Mouse (Mus musculus): ENCODE measurements around the gene Hnrnpll. TPM values are rescaled to one million over a fixed set of nuclear protein-coding genes. Genes with fewer than 3 reads are reported as not detected.

Hnrnpll gene
- total and polyA plus RNA-seq, 2 experiments from 2014 or later, result 19.0 to 37.5 TPM

- Histone ChIP-seq H3K36me3 (replicated peaks; ENCODE audit: control insufficient read depth, insufficient read depth, low read length) (no peaks in the 10 kb centered on the region), H3K27ac (ENCODE audit: low read depth) (no peak overlapping the region), H3K4me1 (ENCODE audit: control insufficient read depth, insufficient read depth) (no peaks in the 10 kb centered on the region), H3K27me3 (ENCODE audit: control insufficient read depth, insufficient read depth, low read length) (no peaks in the 10 kb centered on the region), H3K4me3 (ENCODE audit: low read depth, low read length) (no peak overlapping the region), H3K9ac (replicated peaks; ENCODE audit: low read depth, low read length) (no peak overlapping the region), H3K9me3 (replicated peaks; ENCODE audit: control insufficient read depth, low read length) (no peaks in the 10 kb centered on the region), H3K4me2 (ENCODE audit: low read depth, low read length) (no peak overlapping the region)
- DNase-seq (ENCODE audit: low spot score) (no peak), ATAC-seq (ENCODE audit: insufficient read depth, low read depth) (no peak; the same call in 1 of the 2 replicates)
- WGBS, result 53% methylated on average over 7 of the region's 7 CpGs
- TF ChIP-seq CTCF (IDR thresholded peaks at IDR 0.05; ENCODE audit: low read depth), result no peak
- no peak for TF ChIP-seq EP300 (IDR thresholded peaks at IDR 0.05; ENCODE audit: low read depth)
Observed at GRCm38 (mm10) chr17:79990161-79990560, 72.0 kb downstream of the Hnrnpll start.

GRCm38 (mm10) chr17:79984450-79984849 is 77.7 kb downstream of the Hnrnpll start:
- H3K4me1 ChIP-seq (ENCODE audit: control insufficient read depth, insufficient read depth), result no peaks in the 10 kb centered on the region
- no peak overlapping the region for H3K4me2 ChIP-seq (ENCODE audit: low read depth, low read length)
- H3K36me3 ChIP-seq (replicated peaks; ENCODE audit: control insufficient read depth, insufficient read depth, low read length), result no peaks in the 10 kb centered on the region
- H3K9me3 ChIP-seq (replicated peaks; ENCODE audit: control insufficient read depth, low read length), result no peaks in the 10 kb centered on the region
- no peak overlapping the region for H3K4me3 ChIP-seq (ENCODE audit: low read depth, low read length)
- ATAC-seq (ENCODE audit: insufficient read depth, low read depth), result no peak
- DNase-seq (ENCODE audit: low spot score), result no peak
- no peak overlapping the region for H3K27ac ChIP-seq (ENCODE audit: low read depth)
- H3K27me3 ChIP-seq (ENCODE audit: control insufficient read depth, insufficient read depth, low read length), result no peaks in the 10 kb centered on the region
- H3K9ac ChIP-seq (replicated peaks; ENCODE audit: low read depth, low read length), result no peak overlapping the region
- no peak for TF ChIP-seq EP300 (IDR thresholded peaks at IDR 0.05; ENCODE audit: low read depth)
- no peak for TF ChIP-seq CTCF (IDR thresholded peaks at IDR 0.05; ENCODE audit: low read depth)
- 91% methylated on average over 7 of the region's 7 CpGs for WGBS

GRCm38 (mm10) chr17:79982955-79983529 is 79.1 kb downstream of the Hnrnpll start:
- H3K27me3 ChIP-seq (ENCODE audit: control insufficient read depth, insufficient read depth, low read length), result no peaks in the 10 kb centered on the region
- WGBS, result 38% methylated on average over 8 of the region's 8 CpGs
- ATAC-seq (ENCODE audit: insufficient read depth, low read depth), result no peak
- no peaks in the 10 kb centered on the region for H3K4me1 ChIP-seq (ENCODE audit: control insufficient read depth, insufficient read depth)
- no peak overlapping the region for H3K4me2 ChIP-seq (ENCODE audit: low read depth, low read length)
- no peaks in the 10 kb centered on the region for H3K9me3 ChIP-seq (replicated peaks; ENCODE audit: control insufficient read depth, low read length)
- no peaks in the 10 kb centered on the region for H3K36me3 ChIP-seq (replicated peaks; ENCODE audit: control insufficient read depth, insufficient read depth, low read length)
- peak overlapping the region; percentile 43; the same call in 1 of the 2 replicates for H3K27ac ChIP-seq (ENCODE audit: low read depth)
- no peak overlapping the region for H3K4me3 ChIP-seq (ENCODE audit: low read depth, low read length)
- no peak for DNase-seq (ENCODE audit: low spot score)
- TF ChIP-seq EP300 (IDR thresholded peaks at IDR 0.05; ENCODE audit: low read depth) (no peak), CTCF (IDR thresholded peaks at IDR 0.05; ENCODE audit: low read depth) (no peak)
- H3K9ac ChIP-seq (replicated peaks; ENCODE audit: low read depth, low read length), result no peak overlapping the region

GRCm38 (mm10) chr17:79982548-79982947 is 79.6 kb downstream of the Hnrnpll start:
- H3K4me3 ChIP-seq (ENCODE audit: low read depth, low read length), result no peak overlapping the region
- no peaks in the 10 kb centered on the region for H3K36me3 ChIP-seq (replicated peaks; ENCODE audit: control insufficient read depth, insufficient read depth, low read length)
- no peak overlapping the region; the same call in 1 of the 2 replicates for H3K9ac ChIP-seq (replicated peaks; ENCODE audit: low read depth, low read length)
- ATAC-seq (ENCODE audit: insufficient read depth, low read depth) (no peak), DNase-seq (ENCODE audit: low spot score) (no peak)
- WGBS, result 56% methylated on average over 7 of the region's 7 CpGs
- 0 out of 2 replicates have a peak, but pooled peaks cover 3% of the 10 kb centered on the region for H3K4me1 ChIP-seq (ENCODE audit: control insufficient read depth, insufficient read depth)
- no peak for TF ChIP-seq CTCF (IDR thresholded peaks at IDR 0.05; ENCODE audit: low read depth)
- TF ChIP-seq EP300 (IDR thresholded peaks at IDR 0.05; ENCODE audit: low read depth), result no peak
- H3K27ac ChIP-seq (ENCODE audit: low read depth), result peak overlapping the region; percentile 60; the same call in 1 of the 2 replicates
- peak overlapping the region; percentile 16; the same call in 1 of the 2 replicates for H3K4me2 ChIP-seq (ENCODE audit: low read depth, low read length)
- no peaks in the 10 kb centered on the region for H3K27me3 ChIP-seq (ENCODE audit: control insufficient read depth, insufficient read depth, low read length)
- no peaks in the 10 kb centered on the region for H3K9me3 ChIP-seq (replicated peaks; ENCODE audit: control insufficient read depth, low read length)

- no peaks in the 10 kb centered on the region for H3K27me3 ChIP-seq (ENCODE audit: control insufficient read depth, insufficient read depth, low read length)
- DNase-seq (ENCODE audit: low spot score), result no peak
- H3K27ac ChIP-seq (ENCODE audit: low read depth), result peak overlapping the region; percentile 60; the same call in 1 of the 2 replicates
- ATAC-seq (ENCODE audit: insufficient read depth, low read depth), result no peak
- 70% methylated on average over 12 of the region's 12 CpGs for WGBS
- no peak for TF ChIP-seq CTCF (IDR thresholded peaks at IDR 0.05; ENCODE audit: low read depth)
- TF ChIP-seq EP300 (IDR thresholded peaks at IDR 0.05; ENCODE audit: low read depth), result no peak
- H3K9me3 ChIP-seq (replicated peaks; ENCODE audit: control insufficient read depth, low read length), result no peaks in the 10 kb centered on the region
- H3K9ac ChIP-seq (replicated peaks; ENCODE audit: low read depth, low read length), result no peak overlapping the region; the same call in 1 of the 2 replicates
- no peaks in the 10 kb centered on the region for H3K36me3 ChIP-seq (replicated peaks; ENCODE audit: control insufficient read depth, insufficient read depth, low read length)
- no peak overlapping the region for H3K4me3 ChIP-seq (ENCODE audit: low read depth, low read length)
- 0 out of 2 replicates have a peak, but pooled peaks cover 3% of the 10 kb centered on the region for H3K4me1 ChIP-seq (ENCODE audit: control insufficient read depth, insufficient read depth)
- H3K4me2 ChIP-seq (ENCODE audit: low read depth, low read length), result peak overlapping the region; percentile 16; the same call in 1 of the 2 replicates
Observed at GRCm38 (mm10) chr17:79981758-79982481, 80.2 kb downstream of the Hnrnpll start.
